Mouse (Mus musculus): Measurements from ENCODE around the gene Apoh. TPM values are rescaled to one million over a fixed set of nuclear protein-coding genes. Genes with fewer than 3 reads are reported as not detected.

Apoh gene
- total and polyA plus RNA-seq, 3 experiments = not detected

- Histone ChIP-seq H3K4me1 (ENCODE audit: control insufficient read depth in 1 of 2, insufficient read depth in 2 of 2, low read length in 2 of 2) (peaks cover 9 to 12% of the 10 kb centered on the region in 2 experiments; a peak in 3 of 4 replicates), H3K36me3 (ENCODE audit: control insufficient read depth in 1 of 2, insufficient read depth in 2 of 2, low read length in 2 of 2) (peaks cover 0 to 16% of the 10 kb centered on the region in 2 experiments; a peak in 2 of 4 replicates), H3K27me3 (ENCODE audit: control insufficient read depth in 1 of 2, insufficient read depth in 2 of 2, low read length in 2 of 2) (no peaks in the 10 kb centered on the region), H3K9ac (ENCODE audit: control insufficient read depth, low read depth, low read length, poor library complexity, severe bottlenecking) (no peak overlapping the region), H3K4me3 (ENCODE audit: control insufficient read depth in 1 of 2, insufficient read depth in 1 of 2, low read depth in 2 of 2, low read length in 2 of 2) (no peak overlapping the region), H3K79me2 (ENCODE audit: control insufficient read depth, insufficient read depth, low read length, poor library complexity) (no peaks in the 10 kb centered on the region), H3K27ac (ENCODE audit: control insufficient read depth, low read depth, low read length) (no peak overlapping the region), H3K9me3 (replicated peaks; ENCODE audit: insufficient read depth, low read length) (no peaks in the 10 kb centered on the region)
- no peak for TF ChIP-seq JUND (IDR thresholded peaks at IDR 0.05; ENCODE audit: low read depth, low read length)
- DNase-seq (ENCODE audit: low read depth, low spot score) = no peak
These were observed 43.2 kb upstream of the Apoh start for GRCm38 (mm10) chr11:108299913-108300312.

- no peaks in the 10 kb centered on the region for H3K27me3 ChIP-seq (ENCODE audit: control insufficient read depth in 1 of 2, insufficient read depth in 2 of 2, low read length in 2 of 2)
- TF ChIP-seq MAZ (IDR thresholded peaks at IDR 0.05; ENCODE audit: low read depth, low read length) (no peak), SIN3A (IDR thresholded peaks at IDR 0.05; ENCODE audit: low read length) (no peak), CHD1 (IDR thresholded peaks at IDR 0.05; ENCODE audit: low read depth, low read length) (no peak), ETS1 (IDR thresholded peaks at IDR 0.05; ENCODE audit: low read depth, low read length) (no peak), KAT2A (conservative IDR thresholded peaks at IDR 0.05; ENCODE audit: low read depth, low read length) (no peak), ZKSCAN1 (IDR thresholded peaks at IDR 0.05; ENCODE audit: low read depth, low read length) (no peak), GATA1 (IDR thresholded peaks at IDR 0.05; ENCODE audit: low read depth, low read length) (no peak), ELF1 (IDR thresholded peaks at IDR 0.05; ENCODE audit: low read depth, low read length) (no peak), NRF1 (IDR thresholded peaks at IDR 0.05; ENCODE audit: insufficient read depth, low read depth, low read length, poor library complexity, severe bottlenecking) (no peak), POLR2A (IDR thresholded peaks at IDR 0.05; ENCODE audit: control insufficient read depth in 1 of 2, insufficient read depth in 1 of 2, low read depth in 1 of 2, low read length in 2 of 2, poor library complexity in 1 of 2) (no peak), MYB (IDR thresholded peaks at IDR 0.05; ENCODE audit: low read depth, low read length) (no peak), MYC (IDR thresholded peaks at IDR 0.05; ENCODE audit: low read depth, low read length) (no peak), MAFK (IDR thresholded peaks at IDR 0.05; ENCODE audit: borderline replicate concordance, low read depth, low read length) (no peak)
- H3K9me3 ChIP-seq (replicated peaks; ENCODE audit: insufficient read depth, low read length) = no peaks in the 10 kb centered on the region
- no peaks in the 10 kb centered on the region for H3K79me2 ChIP-seq (ENCODE audit: control insufficient read depth, insufficient read depth, low read length, poor library complexity)
- H3K4me1 ChIP-seq (ENCODE audit: control insufficient read depth in 1 of 2, insufficient read depth in 2 of 2, low read length in 2 of 2) = peaks cover 7 to 9% of the 10 kb centered on the region in 2 experiments; a peak in 3 of 4 replicates
- peaks cover 0 to 11% of the 10 kb centered on the region in 2 experiments; a peak in 2 of 4 replicates for H3K36me3 ChIP-seq (ENCODE audit: control insufficient read depth in 1 of 2, insufficient read depth in 2 of 2, low read length in 2 of 2)
- no peak for DNase-seq (ENCODE audit: low read depth, low spot score)
- H3K9ac ChIP-seq (ENCODE audit: control insufficient read depth, low read depth, low read length, poor library complexity, severe bottlenecking) = no peak overlapping the region
- no peak overlapping the region for H3K4me3 ChIP-seq (ENCODE audit: control insufficient read depth in 1 of 2, insufficient read depth in 1 of 2, low read depth in 2 of 2, low read length in 2 of 2)
- H3K27ac ChIP-seq (ENCODE audit: control insufficient read depth, low read depth, low read length) = no peak overlapping the region
These were observed 42.7 kb upstream of the Apoh start for GRCm38 (mm10) chr11:108300443-108300842.

GRCm38 (mm10) chr11:108301036-108301435 is 42.1 kb upstream of the Apoh start:
- TF ChIP-seq MAZ (IDR thresholded peaks at IDR 0.05; ENCODE audit: low read depth, low read length) = no peak
- no peak for TF ChIP-seq USF1 (IDR thresholded peaks at IDR 0.05; ENCODE audit: low read depth, low read length)
- TF ChIP-seq ELF1 (IDR thresholded peaks at IDR 0.05; ENCODE audit: low read depth, low read length) = no peak
- no peak for TF ChIP-seq GATA1 (IDR thresholded peaks at IDR 0.05; ENCODE audit: low read depth, low read length)
- no peak for TF ChIP-seq TBP (IDR thresholded peaks at IDR 0.05; ENCODE audit: low read depth, low read length)
- TF ChIP-seq E2F4 (IDR thresholded peaks at IDR 0.05; ENCODE audit: borderline replicate concordance, low read depth, low read length) = no peak
- TF ChIP-seq SMC3 (IDR thresholded peaks at IDR 0.05; ENCODE audit: low read depth, low read length) = no peak
- no peak for TF ChIP-seq BHLHE40 (IDR thresholded peaks at IDR 0.05; ENCODE audit: borderline replicate concordance, low read depth, low read length)
- TF ChIP-seq MAX (IDR thresholded peaks at IDR 0.05; ENCODE audit: low read length) = no peak
- no peak for TF ChIP-seq MYC (IDR thresholded peaks at IDR 0.05; ENCODE audit: low read depth, low read length)
- no peak for TF ChIP-seq CTCF (IDR thresholded peaks at IDR 0.05 in 2 of 3, conservative IDR thresholded peaks at IDR 0.05 in 1 of 3; ENCODE audit: control insufficient read depth in 1 of 3, insufficient read depth in 1 of 3, low read depth in 2 of 3, low read length in 3 of 3, poor library complexity in 1 of 3, severe bottlenecking in 1 of 3)
- TF ChIP-seq POLR2AphosphoS5 (IDR thresholded peaks at IDR 0.05; ENCODE audit: borderline replicate concordance, low read depth, low read length) = no peak
- no peak for TF ChIP-seq TAL1 (IDR thresholded peaks at IDR 0.05; ENCODE audit: low read length)
- no peak for TF ChIP-seq ZMIZ1 (IDR thresholded peaks at IDR 0.05; ENCODE audit: low read depth, low read length)
- TF ChIP-seq MXI1 (IDR thresholded peaks at IDR 0.05; ENCODE audit: low read depth, low read length) = no peak
- TF ChIP-seq ZC3H11A (IDR thresholded peaks at IDR 0.05; ENCODE audit: low read depth, low read length) = no peak
- no peak for TF ChIP-seq MYB (IDR thresholded peaks at IDR 0.05; ENCODE audit: low read depth, low read length)
- H3K4me3 ChIP-seq (ENCODE audit: control insufficient read depth in 1 of 2, insufficient read depth in 1 of 2, low read depth in 2 of 2, low read length in 2 of 2) = no peak overlapping the region
- DNase-seq (ENCODE audit: low read depth, low spot score) = no peak
- H3K27me3 ChIP-seq (ENCODE audit: control insufficient read depth in 1 of 2, insufficient read depth in 2 of 2, low read length in 2 of 2) = no peaks in the 10 kb centered on the region
- no peak overlapping the region for H3K27ac ChIP-seq (ENCODE audit: control insufficient read depth, low read depth, low read length)
- no peaks in the 10 kb centered on the region for H3K9me3 ChIP-seq (replicated peaks; ENCODE audit: insufficient read depth, low read length)
- H3K79me2 ChIP-seq (ENCODE audit: control insufficient read depth, insufficient read depth, low read length, poor library complexity) = no peaks in the 10 kb centered on the region
- H3K4me1 ChIP-seq (ENCODE audit: control insufficient read depth in 1 of 2, insufficient read depth in 2 of 2, low read length in 2 of 2) = peaks cover 3 to 5% of the 10 kb centered on the region in 2 experiments; a peak in 3 of 4 replicates
- H3K9ac ChIP-seq (ENCODE audit: control insufficient read depth, low read depth, low read length, poor library complexity, severe bottlenecking) = no peak overlapping the region
- H3K36me3 ChIP-seq (ENCODE audit: control insufficient read depth in 1 of 2, insufficient read depth in 2 of 2, low read length in 2 of 2) = peaks cover 0 to 9% of the 10 kb centered on the region in 2 experiments; a peak in 2 of 4 replicates

Measured in MEL (cell line).